15 mouse cellular contexts compared by ENCODE assay signal in genomic region chr12:64815871-64816270, GRCm38 (mm10).
"Had no signal": no experiment of that assay in that cellular context is flagged by ENCODE, and none has a peak within 500 bp of the region (broad histone marks: within the 10 kb centered on the region; RNA-seq: fewer than 3 reads in every experiment).

No protein-coding gene starts in this region.

- H3K27ac ChIP-seq: neural tube, embryonic 15.5 days; stomach, embryonic 15.5 days; stomach, postnatal 0 days had no signal

- H3K27me3 ChIP-seq: neural tube, embryonic 15.5 days; stomach, embryonic 15.5 days had no signal

- H3K36me3 ChIP-seq: neural tube, embryonic 15.5 days; stomach, embryonic 15.5 days had no signal

- H3K4me1 ChIP-seq: neural tube, embryonic 15.5 days; stomach, embryonic 15.5 days had no signal

- H3K4me3 ChIP-seq: neural tube, embryonic 15.5 days; stomach, embryonic 15.5 days had no signal

- DNase-seq: retina, postnatal 1 day; right cerebral cortex, adult 18-20 months; right cerebral cortex, postnatal 14 days; right cerebral cortex, postnatal 25 days; right cerebral cortex, postnatal 4 days; spleen, adult 18-20 months; thymus, adult 18-20 months; thymus, adult 2 months; thymus, postnatal 14 days; thymus, postnatal 25 days; thymus, postnatal 36 days; thymus, postnatal 4 days had no signal

- H3K9ac ChIP-seq: neural tube, embryonic 15.5 days; stomach, embryonic 15.5 days had no signal

- H3K4me2 ChIP-seq: neural tube, embryonic 15.5 days; stomach, embryonic 15.5 days had no signal

- H3K9me3 ChIP-seq: neural tube, embryonic 15.5 days; stomach, embryonic 15.5 days had no signal
